Mouse (Mus musculus) A20 (cell line): ENCODE data around the gene Svopl.
A peak's percentile ranks its signal among the peaks of the same experiment; 100 is the strongest.

Experiments
- DNase-seq: peaks from one replicate; pipeline ENCODE4 v3.0.0-alpha.2; 2011; ENCODE audit warnings: low read depth, low spot score

The Svopl gene

GRCm38 (mm10) chr6:38046838-38047237 lies at the start of gene Svopl:
Gene Svopl (minus strand): TSS chr6:38046996.
- no peak for DNase-seq

- no peak for DNase-seq
These were observed 47.9 kb upstream of the Svopl start for GRCm38 (mm10) chr6:38094701-38095100.

GRCm38 (mm10) chr6:38092539-38092938 lies 45.7 kb upstream of the Svopl start:
- no peak for DNase-seq

DNA sequence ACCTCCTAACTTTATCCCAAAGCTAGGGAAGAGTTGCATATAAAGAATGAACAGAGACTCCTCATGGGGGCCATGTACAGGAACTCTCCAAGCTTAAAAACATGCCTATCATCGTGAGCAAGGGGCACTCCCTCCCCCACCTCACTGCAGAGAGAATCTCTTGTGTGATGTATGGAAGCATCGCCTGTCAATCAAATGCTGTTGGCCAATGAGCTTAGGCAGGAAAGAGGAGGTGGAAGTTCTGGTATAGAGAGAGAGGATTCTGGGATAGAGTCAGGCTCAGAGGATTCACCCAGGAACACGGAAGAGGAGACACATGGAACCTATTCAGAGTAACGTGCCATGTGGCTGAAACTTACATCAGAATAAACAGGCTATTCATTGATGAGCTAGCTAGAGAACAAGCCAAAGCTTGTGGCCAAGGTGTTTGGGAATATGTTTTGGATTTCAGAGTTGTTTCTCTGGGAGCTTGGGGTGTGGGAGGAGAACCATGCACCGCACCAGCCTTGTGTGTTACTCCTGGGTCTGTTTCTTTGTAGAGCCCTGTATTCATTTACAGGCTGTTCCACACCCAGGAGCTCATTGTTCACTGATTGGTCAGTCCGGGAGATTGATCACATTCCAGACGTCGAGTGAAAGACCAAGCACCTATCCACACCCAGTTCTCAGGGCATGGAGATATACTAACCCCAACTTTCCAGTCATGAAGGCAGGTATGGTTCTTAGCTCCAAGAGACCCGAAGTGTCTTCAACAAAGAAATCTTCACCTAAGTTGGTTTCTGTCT lies 40.6 kb upstream of the Svopl start:
- no peak for DNase-seq

DNA sequence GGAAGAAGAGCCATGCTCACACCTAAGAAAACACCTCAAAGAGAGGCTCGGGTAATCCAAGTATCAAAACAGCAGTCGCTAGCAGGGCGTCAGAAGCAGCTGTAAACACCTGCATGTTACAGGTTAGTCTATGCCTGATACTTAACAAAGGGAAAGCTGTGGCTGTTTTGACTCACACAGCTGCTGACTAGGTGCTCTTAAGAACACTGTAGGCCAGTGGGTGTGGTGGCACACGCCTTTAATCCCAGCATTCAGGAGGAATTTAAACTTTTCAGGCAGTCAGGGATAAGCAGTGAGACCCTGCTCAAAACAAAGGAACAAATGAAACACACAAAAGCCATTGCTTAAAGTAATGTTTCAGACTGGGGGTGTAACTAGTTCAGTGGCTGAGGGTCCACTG lies 36.4 kb upstream of the Svopl start:
- no peak for DNase-seq

GRCm38 (mm10) chr6:38081727-38082341 lies 35.0 kb upstream of the Svopl start:
- no peak for DNase-seq

DNA sequence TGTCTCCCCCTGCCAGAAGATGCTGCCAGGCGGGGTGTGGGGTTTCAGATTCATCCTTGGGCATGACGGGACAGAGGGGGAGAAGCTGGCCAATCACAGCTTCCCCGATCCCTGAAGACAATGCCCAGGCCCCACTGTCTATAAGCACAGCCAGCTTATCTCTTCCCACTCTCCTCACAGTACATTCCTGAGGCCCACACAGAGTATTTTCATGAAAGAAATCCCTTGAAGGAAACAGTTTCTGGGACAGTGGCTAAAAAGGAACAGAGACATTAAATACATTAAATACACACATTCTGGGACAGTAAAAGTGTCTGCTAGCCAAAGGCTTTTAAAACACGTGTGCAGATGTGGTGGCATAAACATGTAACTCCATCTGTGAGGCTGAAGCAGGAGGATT lies 33.6 kb upstream of the Svopl start:
- no peak for DNase-seq

- DNase-seq: no peak
These were observed 26.8 kb upstream of the Svopl start for GRCm38 (mm10) chr6:38073592-38073991.

GRCm38 (mm10) chr6:38072137-38072796 lies 25.5 kb upstream of the Svopl start:
- no peak for DNase-seq

GRCm38 (mm10) chr6:38071256-38071655 lies 24.5 kb upstream of the Svopl start:
- no peak for DNase-seq

- DNase-seq: peak; percentile 85
These were observed 19.4 kb upstream of the Svopl start for GRCm38 (mm10) chr6:38066215-38066614.

DNA sequence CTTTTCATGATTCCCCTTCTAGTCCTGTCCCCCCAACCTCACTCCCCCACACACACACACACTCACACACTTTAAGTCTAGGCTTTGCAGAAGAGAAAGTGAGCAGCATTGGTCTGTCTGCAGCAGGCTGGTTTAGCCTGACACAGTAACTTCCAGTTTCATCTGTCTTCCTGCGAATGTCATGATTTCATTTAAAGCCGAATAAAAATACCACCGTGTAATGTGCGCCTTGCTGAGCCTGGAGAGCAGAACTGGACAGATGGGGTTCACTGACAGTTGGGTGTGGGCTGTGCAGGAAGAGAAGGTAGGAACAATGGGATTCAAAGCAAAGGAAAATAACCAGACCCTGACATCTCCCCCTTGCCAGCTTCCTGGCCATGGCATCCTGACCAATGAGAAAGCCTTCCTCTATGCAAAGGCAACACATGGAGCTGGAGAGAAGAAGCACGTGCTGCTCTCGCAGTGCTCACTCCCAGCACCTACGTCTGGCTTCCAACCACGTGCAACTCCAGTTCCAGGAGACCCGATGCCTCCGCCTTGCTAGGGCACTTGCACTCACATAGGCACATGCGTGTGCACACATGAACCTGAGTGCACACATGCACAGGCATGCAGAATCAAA lies 18.8 kb upstream of the Svopl start:
- DNase-seq: peak; percentile 76

- no peak for DNase-seq
These were observed 18.3 kb upstream of the Svopl start for GRCm38 (mm10) chr6:38065122-38065500.

DNA sequence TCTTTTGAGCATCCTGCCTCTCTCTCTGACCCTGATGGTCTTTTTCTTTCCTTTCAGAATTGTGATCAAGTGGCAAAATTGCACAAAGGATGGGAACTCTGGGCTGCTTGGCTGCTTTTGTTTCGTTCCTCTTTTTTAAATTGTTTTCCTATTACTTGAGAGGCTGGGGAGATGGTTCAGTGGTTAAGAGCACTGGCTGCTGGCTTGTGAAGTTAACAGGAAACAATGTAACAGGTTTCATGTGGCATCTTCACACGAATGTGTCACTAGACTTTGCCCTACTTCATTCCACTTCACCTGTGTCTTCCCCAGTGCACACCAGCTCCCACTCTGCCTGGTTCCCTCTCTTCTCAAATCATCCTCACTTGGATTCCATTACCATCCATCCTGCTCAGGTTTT lies 17.8 kb upstream of the Svopl start:
- DNase-seq: peak; percentile 18

DNA sequence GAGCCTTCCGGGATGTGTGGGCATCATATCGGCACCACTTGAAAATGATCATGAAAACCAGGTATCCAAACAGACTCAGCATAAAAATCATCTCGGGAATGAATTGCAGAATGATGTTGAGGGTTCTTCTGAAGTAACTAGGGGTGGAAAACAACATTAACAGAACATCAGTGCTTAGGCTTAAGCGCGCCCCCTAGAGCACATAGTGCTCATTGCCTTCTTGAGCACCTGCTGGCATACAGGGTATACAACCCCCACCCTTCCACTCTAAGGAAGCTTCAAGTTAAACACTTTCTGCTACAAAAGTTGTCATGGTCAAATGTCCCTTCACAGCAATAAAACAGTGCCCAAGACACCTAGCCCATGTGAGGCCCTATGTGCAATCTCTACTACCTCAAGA lies 12.0 kb upstream of the Svopl start:
- DNase-seq: peak; percentile 49

- no peak for DNase-seq
These were observed 8.9 kb upstream of the Svopl start for GRCm38 (mm10) chr6:38055471-38056330.

- DNase-seq: no peak
These were observed 2.8 kb upstream of the Svopl start for GRCm38 (mm10) chr6:38049601-38050000.

DNA sequence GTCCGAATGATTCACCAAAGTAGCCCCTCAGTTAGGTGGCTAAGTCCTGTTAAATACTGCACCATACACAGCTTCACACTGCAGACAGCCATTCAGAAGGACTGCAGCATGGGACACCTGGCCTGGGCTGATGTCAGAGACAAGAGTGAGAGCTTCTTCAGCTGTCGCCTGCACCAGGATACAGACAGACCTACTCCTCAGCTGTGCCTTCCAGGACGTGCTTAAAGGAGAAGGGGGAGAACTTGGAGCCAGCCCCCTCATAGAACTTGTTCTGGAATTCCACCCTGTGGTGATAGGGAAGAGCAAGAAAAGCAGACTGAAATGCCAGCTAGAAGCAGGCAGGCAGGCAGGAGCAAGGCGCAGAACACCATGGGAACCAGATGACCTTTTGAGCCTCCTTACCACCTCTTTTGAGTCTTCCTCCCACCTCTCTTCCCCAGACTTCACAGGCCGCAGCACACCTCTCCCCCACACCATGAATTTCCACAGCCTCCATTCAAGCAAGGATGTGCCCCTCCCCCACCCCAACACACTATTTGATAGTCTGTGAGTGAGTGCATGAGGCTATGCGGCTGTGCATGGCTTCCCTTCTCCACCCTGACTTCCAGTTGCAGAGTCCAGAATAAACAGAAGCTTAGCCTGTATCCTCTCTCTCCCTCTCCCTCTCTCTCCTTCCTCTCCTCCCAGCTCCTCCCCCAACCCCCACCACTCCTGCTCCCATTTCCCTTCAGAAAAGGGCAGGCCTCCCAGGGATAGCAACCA lies 2.2 kb upstream of the Svopl start:
- DNase-seq: no peak

- DNase-seq: no peak
These were observed 1.2 kb upstream of the Svopl start for GRCm38 (mm10) chr6:38048003-38048402.

DNA sequence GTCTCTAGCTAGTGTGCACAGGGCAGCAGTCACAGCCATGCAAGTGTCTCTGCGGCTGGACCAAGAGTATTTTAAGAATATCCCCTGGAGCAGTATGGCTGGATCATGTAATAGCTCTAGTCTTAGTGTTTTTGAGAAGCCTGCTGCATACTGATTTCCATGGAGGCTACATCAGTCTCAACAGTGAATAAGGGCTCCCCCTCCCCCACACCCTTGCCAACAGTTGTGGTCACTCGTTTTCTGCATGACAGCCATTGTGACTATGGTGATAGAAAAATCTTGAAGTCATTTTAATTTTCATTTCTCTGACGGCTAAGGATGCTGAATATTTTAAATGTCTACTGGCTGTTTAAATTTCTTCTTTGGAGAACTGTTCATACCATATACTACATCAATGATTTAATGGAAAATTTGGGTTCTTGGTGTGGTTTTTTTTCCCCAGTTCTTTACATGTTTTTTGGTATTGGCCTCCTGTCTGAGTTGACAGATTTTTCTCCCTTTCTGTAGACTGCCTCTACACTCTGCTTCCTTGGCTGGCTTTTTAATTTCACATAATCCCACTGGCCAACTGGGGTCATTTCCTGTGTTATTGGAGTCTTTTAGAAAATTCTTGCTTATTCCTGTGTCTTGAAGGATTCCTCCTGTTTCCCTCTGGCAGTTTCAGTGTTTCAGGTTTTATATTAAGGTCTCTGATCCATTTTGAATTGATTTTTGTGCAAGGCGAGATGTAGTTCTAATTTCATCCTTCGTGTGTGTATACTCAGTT lies 13.8 kb downstream of the Svopl start:
- no peak for DNase-seq
